Mouse (Mus musculus) hindlimb bud, embryonic 11.5 days (tissue): ENCODE data around the gene Crk.

Source experiments
- DNase-seq: peaks from one replicate; pipeline ENCODE4 v3.0.0-alpha.2; 2012; ENCODE audit warnings: low read depth, low spot score; ENCODE audit errors: extremely low spot score

The Crk gene

DNA sequence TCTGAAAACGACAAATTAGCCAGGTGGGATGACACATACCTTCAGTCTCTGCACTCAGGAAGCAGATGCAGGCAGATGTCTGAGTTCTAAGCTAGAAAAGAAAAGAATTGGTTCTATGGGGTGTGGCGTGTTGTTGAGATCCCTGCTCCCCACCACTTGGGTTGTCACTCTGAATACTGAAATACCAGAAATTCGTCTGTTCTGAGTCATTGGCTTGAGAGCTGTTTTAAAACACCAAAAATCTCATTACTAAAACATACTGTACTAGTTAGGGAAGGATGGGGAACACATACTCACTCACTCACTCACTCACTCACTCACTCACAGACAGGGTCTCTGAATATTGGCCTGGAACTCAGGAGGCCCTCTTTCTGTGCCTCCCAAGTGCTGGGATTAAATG lies 57.9 kb downstream of the Crk start:
- no peak for DNase-seq

DNA sequence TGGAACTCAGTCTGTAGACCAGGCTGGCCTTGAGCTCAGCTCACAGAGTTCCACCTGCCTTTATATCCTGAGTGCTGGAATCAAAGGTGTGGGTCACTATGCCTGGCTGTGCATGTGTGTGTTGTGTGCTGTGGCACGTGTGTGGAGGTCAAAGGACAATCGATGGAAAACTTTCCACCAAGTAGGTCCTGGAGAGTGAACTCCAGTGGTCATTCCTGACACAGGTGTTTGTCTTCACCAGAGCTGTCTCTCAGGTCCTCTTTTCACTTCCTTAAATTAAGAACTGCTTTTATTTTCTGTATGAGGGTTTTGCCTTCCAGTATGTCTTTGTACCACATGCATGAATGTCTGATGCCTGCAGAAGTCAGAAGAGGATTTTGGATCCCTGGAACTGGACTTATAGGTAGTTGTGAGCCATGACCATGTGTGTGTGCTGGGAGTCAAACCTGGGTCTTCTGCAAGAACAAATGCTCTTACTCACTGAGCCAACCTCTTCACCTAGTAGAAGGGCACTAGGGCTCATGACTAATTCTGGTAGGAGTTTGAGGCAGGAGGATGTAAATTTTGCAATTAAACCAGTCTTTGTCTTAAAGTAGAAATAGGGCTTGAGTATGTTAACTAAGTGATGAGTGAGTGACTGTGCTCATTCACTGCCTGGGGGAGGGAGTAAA lies 58.9 kb downstream of the Crk start:
- DNase-seq = no peak

DNA sequence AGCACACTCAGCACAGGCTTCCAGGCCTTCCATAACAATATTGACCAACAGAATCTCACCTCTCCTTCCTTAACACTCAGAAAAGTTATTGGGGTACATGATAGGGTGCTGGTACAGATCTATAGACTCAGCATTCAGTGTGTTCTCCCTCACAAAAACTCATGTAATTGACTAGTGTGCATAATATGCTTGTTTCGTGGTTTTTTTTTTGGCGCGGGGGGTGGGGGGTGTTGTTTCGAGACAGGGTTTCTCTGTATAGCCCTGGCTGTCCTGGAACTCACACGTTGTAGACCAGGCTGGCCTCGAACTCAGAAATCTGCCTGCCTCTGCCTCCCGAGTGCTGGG lies 59.4 kb downstream of the Crk start:
- no peak for DNase-seq

DNA sequence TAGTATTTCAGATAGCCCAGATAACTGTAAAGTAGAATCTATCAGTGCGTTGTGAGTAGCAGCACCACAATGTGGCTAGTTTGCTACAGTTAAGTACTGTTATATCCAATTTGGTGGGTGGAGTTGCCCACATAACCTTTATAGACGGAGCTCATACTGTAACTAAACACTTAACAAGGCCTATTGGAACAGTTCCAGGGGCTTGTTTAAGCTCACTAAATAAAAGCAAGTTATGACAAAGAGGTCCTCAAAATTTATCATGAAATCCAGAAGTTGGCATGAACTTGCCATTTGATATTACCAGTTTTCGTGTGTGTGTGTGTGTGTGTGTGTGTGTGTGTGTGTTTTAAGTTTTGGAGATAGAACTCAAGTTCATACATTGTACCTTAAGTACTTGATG lies 61.1 kb downstream of the Crk start:
- no peak for DNase-seq

DNA sequence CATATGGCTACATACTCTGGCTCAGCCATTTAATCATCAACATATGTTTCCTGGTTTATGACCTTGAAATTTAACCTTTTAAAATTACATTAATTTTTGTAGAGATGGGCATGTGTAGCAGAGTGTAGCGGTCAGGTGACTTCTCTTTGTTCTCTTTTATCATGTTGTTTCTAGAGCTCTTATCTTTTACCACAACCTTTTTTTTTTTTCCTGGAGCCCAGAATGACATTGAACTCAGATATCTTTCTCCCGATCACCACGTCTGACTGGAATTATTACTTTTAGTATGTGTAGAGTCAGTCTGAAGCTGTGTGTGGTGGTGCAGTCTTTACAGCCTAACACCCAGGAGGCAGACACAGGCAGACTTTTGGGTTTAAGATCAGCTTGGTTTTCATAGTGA lies 62.6 kb downstream of the Crk start:
- no peak for DNase-seq

DNA sequence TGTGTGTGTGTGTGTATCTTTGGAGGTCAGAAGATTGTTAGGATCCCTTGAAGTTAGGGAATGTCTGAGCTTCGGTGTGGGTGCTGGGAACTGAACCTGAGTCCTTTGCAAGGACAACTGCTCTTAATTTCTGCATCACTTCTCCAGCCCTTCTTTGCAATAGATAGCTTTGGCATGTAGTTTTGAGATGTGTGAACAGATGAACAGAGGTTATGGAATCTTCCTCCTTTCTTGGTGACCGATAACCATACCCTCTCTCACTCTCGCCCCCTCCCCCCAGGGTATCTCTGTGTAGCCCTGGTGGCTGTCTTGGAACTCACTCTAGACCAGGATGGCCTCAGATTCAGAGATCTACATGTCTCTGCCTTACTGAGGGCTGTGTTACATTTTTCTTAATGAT lies 65.7 kb downstream of the Crk start:
- DNase-seq = no peak

DNA sequence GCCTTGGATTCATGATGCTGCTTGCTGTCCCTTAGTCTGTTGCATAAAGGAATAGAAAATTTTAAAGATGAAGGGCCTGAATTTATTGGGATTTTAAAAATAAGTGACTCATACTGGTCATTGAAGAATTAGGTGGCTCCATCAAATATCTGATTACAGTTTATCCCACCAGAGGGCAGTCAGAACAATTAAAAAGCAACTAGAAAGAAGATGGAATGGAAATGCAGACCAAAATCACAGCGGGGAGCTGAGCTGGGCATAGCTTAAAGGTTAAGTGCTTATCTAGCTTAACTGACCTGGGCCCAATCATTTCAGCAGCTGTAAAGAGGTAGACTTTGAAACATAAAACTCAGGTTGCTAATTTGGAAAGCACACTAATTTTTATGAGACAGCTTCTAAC lies 71.5 kb downstream of the Crk start:
- no peak for DNase-seq

DNA sequence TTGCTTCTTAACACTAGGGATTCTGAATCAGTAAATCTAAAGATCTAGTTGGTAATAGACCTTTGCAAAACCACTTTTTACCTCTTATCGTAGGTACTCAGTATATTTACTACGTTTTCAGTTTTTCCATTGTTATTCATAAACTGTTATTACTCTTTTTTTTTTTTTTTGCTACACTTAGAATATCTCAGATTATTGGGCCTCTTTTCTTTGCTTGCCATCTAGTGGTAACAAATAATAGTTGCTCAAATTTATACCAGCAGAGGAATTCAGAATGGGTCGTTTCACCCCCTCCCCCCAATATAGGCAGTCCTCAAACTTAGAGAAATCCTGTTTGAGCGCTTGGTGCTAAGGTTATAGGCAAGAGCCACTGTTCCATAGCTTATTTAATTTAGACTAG lies 72.0 kb downstream of the Crk start:
- no peak for DNase-seq
